Mouse (Mus musculus) liver, adult 2 months (tissue): Measurements from ENCODE around the gene Apol7e.

Experiments used
- CTCF ChIP-seq: fragments of 200-500 bp; IDR thresholded peaks from 2 replicates; pipeline ENCODE4 v1.5.1; 2011; ENCODE audit warnings: low read depth, low read length, control low read depth
- POLR2A ChIP-seq: fragments of 200-500 bp; IDR thresholded peaks from 2 replicates; pipeline ENCODE4 v1.6.1; 2011; ENCODE audit warnings: low read length, control low read depth; ENCODE audit not compliant: insufficient read depth; ENCODE audit errors: extremely low read depth

GRCm38 (mm10) chr15:77766981-77767380 lies 68.3 kb downstream of the Apol7e start:
- TF ChIP-seq POLR2A (no peak), CTCF (no peak)
